Mouse (Mus musculus): ENCODE results near the gene Ptprk.

The Ptprk gene

GRCm38 (mm10) chr10:28074653-28075451, at the start of gene Ptprk:
Ptprk (plus strand) TSS chr10:28074820.
- CTCF ChIA-PET, result no interaction called here

GRCm38 (mm10) chr10:28027791-28028190, 46.8 kb upstream of the Ptprk start:
- CTCF ChIA-PET, result no interaction called here

- CTCF ChIA-PET, result no interaction called here
These were observed 38.2 kb upstream of the Ptprk start for GRCm38 (mm10) chr10:28036456-28036855.

- CTCF ChIA-PET, result no interaction called here
These were observed 19.9 kb upstream of the Ptprk start for GRCm38 (mm10) chr10:28054764-28055163.

- CTCF ChIA-PET, result no interaction called here
These were observed 15.4 kb upstream of the Ptprk start for GRCm38 (mm10) chr10:28059222-28059621.

- CTCF ChIA-PET, result no interaction called here
These were observed 6.6 kb upstream of the Ptprk start for GRCm38 (mm10) chr10:28067997-28068396.

GRCm38 (mm10) chr10:28073991-28074652, 498 bp upstream of the Ptprk start:
- CTCF ChIA-PET, result no interaction called here

- CTCF ChIA-PET, result no interaction called here
These were observed 943 bp downstream of the Ptprk start for GRCm38 (mm10) chr10:28075491-28076035.

- CTCF ChIA-PET, result no interaction called here
These were observed 1.6 kb downstream of the Ptprk start for GRCm38 (mm10) chr10:28076036-28076855.

GRCm38 (mm10) chr10:28078270-28078669, 3.6 kb downstream of the Ptprk start:
- CTCF ChIA-PET, result no interaction called here

GRCm38 (mm10) chr10:28081221-28081620, 6.6 kb downstream of the Ptprk start:
- CTCF ChIA-PET, result no interaction called here

- CTCF ChIA-PET, result interaction anchor here (0.7 kb wide), 1 partner anchor 33 kb away, joined by 34 read pairs; no protein-coding TSS in a partner anchor
These were observed 8.6 kb downstream of the Ptprk start for GRCm38 (mm10) chr10:28083183-28083582.

GRCm38 (mm10) chr10:28083625-28084024, 9.0 kb downstream of the Ptprk start:
- CTCF ChIA-PET, result no interaction called here

- CTCF ChIA-PET, result no interaction called here
These were observed 12.7 kb downstream of the Ptprk start for GRCm38 (mm10) chr10:28087341-28087740.

GRCm38 (mm10) chr10:28087749-28088148, 13.1 kb downstream of the Ptprk start:
- CTCF ChIA-PET, result no interaction called here

- CTCF ChIA-PET, result no interaction called here
These were observed 21.4 kb downstream of the Ptprk start for GRCm38 (mm10) chr10:28096007-28096406.

- CTCF ChIA-PET, result no interaction called here
These were observed 23.0 kb downstream of the Ptprk start for GRCm38 (mm10) chr10:28097637-28098036.

- CTCF ChIA-PET, result no interaction called here
These were observed 24.3 kb downstream of the Ptprk start for GRCm38 (mm10) chr10:28098923-28099322.

GRCm38 (mm10) chr10:28103406-28103906, 28.8 kb downstream of the Ptprk start:
- CTCF ChIA-PET, result no interaction called here

- CTCF ChIA-PET, result no interaction called here
These were observed 29.3 kb downstream of the Ptprk start for GRCm38 (mm10) chr10:28103924-28104323.

- CTCF ChIA-PET, result interaction anchor here (0.6 kb wide), 1 partner anchor 33 kb away, joined by 3 read pairs; no protein-coding TSS in a partner anchor
These were observed 30.6 kb downstream of the Ptprk start for GRCm38 (mm10) chr10:28105247-28105646.

All from spleen, embryonic (tissue).